Mouse (Mus musculus): ENCODE data around the gene Aloxe3. TPM values are rescaled to one million over a fixed set of nuclear protein-coding genes. Genes with fewer than 3 reads are reported as not detected.
A peak's percentile ranks its signal among the peaks of the same experiment; 100 is the strongest.

Aloxe3 gene
- total and polyA plus RNA-seq, 2 experiments from 2014 or later = 10.0 to 14.9 TPM

DNA sequence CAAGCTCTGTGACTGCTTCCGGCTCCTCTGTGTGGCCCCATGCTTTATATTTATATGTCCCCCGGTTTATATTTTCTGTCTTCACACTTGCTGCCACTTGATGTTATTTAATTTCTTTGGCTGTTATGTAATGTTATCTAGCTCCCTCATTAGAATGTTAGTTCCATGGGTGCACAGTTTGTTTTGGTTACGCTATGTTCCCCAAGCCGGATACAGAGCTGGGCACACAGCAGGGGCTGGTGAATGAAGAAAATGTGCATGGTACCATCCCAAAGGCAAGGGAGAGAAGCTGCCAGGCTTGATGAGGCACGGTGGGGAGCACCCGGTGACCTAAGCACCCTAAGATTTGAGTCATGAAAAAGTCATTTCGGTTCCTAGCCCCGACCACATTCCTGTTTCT, 28.1 kb downstream of the Aloxe3 start:
- WGBS = 81% methylated on average over 8 of the region's 8 CpGs
- no peak overlapping the region for H3K27ac ChIP-seq (ENCODE audit: low read depth, low read length)
- H3K4me2 ChIP-seq (ENCODE audit: low read depth) = no peak overlapping the region
- H3K4me1 ChIP-seq (ENCODE audit: insufficient read depth) = no peaks in the 10 kb centered on the region
- H3K36me3 ChIP-seq (ENCODE audit: insufficient read depth) = no peaks in the 10 kb centered on the region
- H3K9me3 ChIP-seq (ENCODE audit: low read length) = no peaks in the 10 kb centered on the region
- DNase-seq (no peak), ATAC-seq (no peak)
- H3K27me3 ChIP-seq (ENCODE audit: insufficient read depth, low read length) = no peaks in the 10 kb centered on the region
- no peak for TF ChIP-seq CTCF (IDR thresholded peaks at IDR 0.05; ENCODE audit: low read depth)
- H3K4me3 ChIP-seq (ENCODE audit: low read depth, low read length) = no peak overlapping the region
- H3K9ac ChIP-seq = no peak overlapping the region

DNA sequence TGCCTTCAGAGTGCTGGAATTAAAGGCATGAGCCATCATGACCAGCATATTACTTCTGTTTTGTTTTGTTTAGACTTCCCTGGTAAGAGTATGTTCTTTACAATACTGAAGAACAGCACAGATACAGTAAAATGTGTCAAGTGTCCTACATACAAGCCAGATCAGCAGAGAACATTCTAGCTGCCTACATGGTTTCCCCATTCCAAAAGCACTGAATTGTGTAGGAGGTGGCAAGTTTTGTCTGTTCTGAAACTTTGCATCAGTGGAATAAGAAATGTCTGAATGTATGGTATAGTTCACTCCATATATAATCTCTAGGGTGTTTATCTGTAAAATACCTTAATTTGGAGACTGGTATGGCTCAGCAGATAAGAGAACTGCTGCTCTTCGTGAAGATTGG, 29.7 kb downstream of the Aloxe3 start:
- H3K4me1 ChIP-seq (ENCODE audit: insufficient read depth) = no peaks in the 10 kb centered on the region
- no peak overlapping the region for H3K9ac ChIP-seq
- H3K27ac ChIP-seq (ENCODE audit: low read depth, low read length) = no peak overlapping the region
- H3K4me3 ChIP-seq (ENCODE audit: low read depth, low read length) = no peak overlapping the region
- DNase-seq (no peak), ATAC-seq (no peak)
- TF ChIP-seq CTCF (IDR thresholded peaks at IDR 0.05; ENCODE audit: low read depth) = no peak
- 64% methylated on average over 1 of the region's 1 CpGs for WGBS
- no peaks in the 10 kb centered on the region for H3K9me3 ChIP-seq (ENCODE audit: low read length)
- H3K27me3 ChIP-seq (ENCODE audit: insufficient read depth, low read length) = no peaks in the 10 kb centered on the region
- H3K36me3 ChIP-seq (ENCODE audit: insufficient read depth) = no peaks in the 10 kb centered on the region
- no peak overlapping the region for H3K4me2 ChIP-seq (ENCODE audit: low read depth)

DNA sequence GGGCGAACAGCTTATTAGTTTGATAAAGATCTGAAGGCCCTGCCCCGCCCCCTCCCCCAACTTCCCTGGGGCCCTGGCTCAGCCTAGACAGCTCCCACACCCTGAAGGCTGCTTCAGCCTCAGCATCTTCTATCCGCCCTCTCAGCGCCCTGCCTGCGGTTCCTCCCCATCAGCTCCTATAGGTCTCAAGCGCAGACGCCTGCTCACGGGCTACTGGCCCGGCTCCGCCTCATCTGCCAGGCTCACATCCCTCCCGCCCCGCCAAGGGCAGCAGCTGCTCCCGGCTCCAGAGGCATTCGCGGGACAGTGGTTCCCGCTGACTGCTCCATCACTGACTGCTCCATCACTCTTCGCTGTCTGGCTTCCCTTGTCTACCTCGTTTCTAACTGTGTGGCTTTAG, 31.1 kb downstream of the Aloxe3 start, which contains the start of gene Alox12b:
Gene Alox12b (plus strand): TSS at position 190 of the 400 bp plus-strand sequence.
- Histone ChIP-seq H3K27ac (ENCODE audit: low read depth, low read length) (no peak within 1 kb of the TSS), H3K36me3 (ENCODE audit: insufficient read depth) (no peaks in the 10 kb centered on the region), H3K4me2 (ENCODE audit: low read depth) (peak within 1 kb of the TSS; percentile 28; the same call in 1 of the 2 replicates), H3K27me3 (ENCODE audit: insufficient read depth, low read length) (no peaks in the 10 kb centered on the region), H3K4me3 (ENCODE audit: low read depth, low read length) (no peak within 1 kb of the TSS), H3K4me1 (ENCODE audit: insufficient read depth) (no peaks in the 10 kb centered on the region), H3K9ac (no peak within 1 kb of the TSS), H3K9me3 (ENCODE audit: low read length) (no peaks in the 10 kb centered on the region)
- DNase-seq (peak; percentile 3), ATAC-seq (no peak; the same call in 1 of the 2 replicates)
- WGBS = 4% methylated on average over 18 of the region's 18 CpGs
- TF ChIP-seq CTCF (IDR thresholded peaks at IDR 0.05; ENCODE audit: low read depth) = no peak

DNA sequence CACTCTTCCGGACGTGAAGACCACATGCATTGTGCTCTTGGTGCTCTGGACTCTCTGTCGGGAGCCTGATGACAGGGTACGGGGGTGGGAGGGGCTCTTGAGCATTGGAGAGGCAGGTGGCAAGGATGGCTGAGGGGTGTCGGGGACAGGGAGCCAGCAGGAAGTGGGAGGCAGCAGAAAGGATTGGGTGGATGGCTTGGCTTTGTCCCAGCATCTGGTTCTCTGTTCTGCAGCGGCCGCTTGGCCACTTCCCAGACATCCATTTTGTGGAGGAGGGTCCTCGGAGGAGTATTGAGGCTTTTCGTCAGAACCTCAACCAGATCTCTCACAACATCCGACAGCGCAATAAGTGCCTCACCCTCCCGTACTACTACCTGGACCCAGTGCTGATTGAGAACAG, 43.6 kb downstream of the Aloxe3 start:
- WGBS = 84% methylated on average over 12 of the region's 12 CpGs
- Histone ChIP-seq H3K4me2 (ENCODE audit: low read depth) (no peak overlapping the region), H3K27ac (ENCODE audit: low read depth, low read length) (no peak overlapping the region), H3K27me3 (ENCODE audit: insufficient read depth, low read length) (no peaks in the 10 kb centered on the region), H3K36me3 (ENCODE audit: insufficient read depth) (no peaks in the 10 kb centered on the region), H3K4me3 (ENCODE audit: low read depth, low read length) (no peak overlapping the region), H3K4me1 (ENCODE audit: insufficient read depth) (no peaks in the 10 kb centered on the region), H3K9ac (no peak overlapping the region), H3K9me3 (ENCODE audit: low read length) (no peaks in the 10 kb centered on the region)
- ATAC-seq = no peak
- TF ChIP-seq CTCF (IDR thresholded peaks at IDR 0.05; ENCODE audit: low read depth) = no peak
- peak; percentile 4 for DNase-seq

DNA sequence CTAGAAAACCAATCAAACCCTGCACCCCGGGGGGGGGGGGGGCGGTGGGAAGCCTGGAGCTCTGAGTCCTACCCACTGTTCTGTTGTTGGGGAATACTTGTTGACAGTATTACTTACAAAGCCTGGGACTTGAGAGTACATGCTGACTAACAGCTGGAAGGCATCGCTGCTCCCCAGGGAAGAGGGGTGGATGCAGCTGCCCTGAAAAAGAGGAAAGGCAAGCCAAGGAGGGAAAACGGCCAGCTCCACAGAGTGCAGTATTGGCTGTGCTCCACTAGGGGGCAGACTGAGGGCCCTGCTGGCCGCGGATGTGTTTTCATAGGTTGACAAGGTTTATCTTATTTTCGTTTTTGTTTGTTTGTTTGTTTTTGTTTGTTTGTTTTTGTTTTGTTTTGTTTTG, 45.9 kb downstream of the Aloxe3 start:
- 26% methylated on average over 7 of the region's 7 CpGs for WGBS
- Histone ChIP-seq H3K9ac (no peak overlapping the region), H3K9me3 (ENCODE audit: low read length) (no peaks in the 10 kb centered on the region), H3K4me2 (ENCODE audit: low read depth) (no peak overlapping the region), H3K36me3 (ENCODE audit: insufficient read depth) (no peaks in the 10 kb centered on the region), H3K27me3 (ENCODE audit: insufficient read depth, low read length) (no peaks in the 10 kb centered on the region), H3K4me3 (ENCODE audit: low read depth, low read length) (no peak overlapping the region), H3K27ac (ENCODE audit: low read depth, low read length) (no peak overlapping the region), H3K4me1 (ENCODE audit: insufficient read depth) (no peaks in the 10 kb centered on the region)
- DNase-seq (peak; percentile 60), ATAC-seq (no peak)
- peak; percentile 88 for TF ChIP-seq CTCF (IDR thresholded peaks at IDR 0.05; ENCODE audit: low read depth)

DNA sequence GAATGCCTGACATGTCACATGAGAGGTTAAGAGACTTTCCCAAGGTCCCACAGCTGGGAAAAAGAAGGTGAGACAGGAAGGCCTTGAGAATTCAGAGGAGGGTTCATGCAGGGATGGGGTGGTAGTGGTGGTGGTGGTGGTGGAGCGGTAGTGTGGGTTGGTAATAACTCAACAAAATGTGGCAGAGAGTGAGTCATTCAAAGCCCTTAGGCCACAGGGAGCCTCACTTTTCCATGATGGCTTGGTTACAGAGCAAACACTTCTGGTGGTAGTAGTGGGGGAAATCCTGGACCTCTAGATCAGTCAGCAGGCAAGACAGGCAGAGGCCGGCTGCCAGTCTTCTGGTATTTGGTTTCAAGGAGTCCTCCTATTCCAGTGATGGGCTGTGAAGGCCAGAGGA, 46.9 kb downstream of the Aloxe3 start:
- TF ChIP-seq CTCF (IDR thresholded peaks at IDR 0.05; ENCODE audit: low read depth) = no peak
- Histone ChIP-seq H3K9ac (no peak overlapping the region), H3K27me3 (ENCODE audit: insufficient read depth, low read length) (no peaks in the 10 kb centered on the region), H3K27ac (ENCODE audit: low read depth, low read length) (no peak overlapping the region), H3K4me3 (ENCODE audit: low read depth, low read length) (no peak overlapping the region), H3K9me3 (ENCODE audit: low read length) (no peaks in the 10 kb centered on the region), H3K4me1 (ENCODE audit: insufficient read depth) (no peaks in the 10 kb centered on the region), H3K36me3 (ENCODE audit: insufficient read depth) (no peaks in the 10 kb centered on the region), H3K4me2 (ENCODE audit: low read depth) (no peak overlapping the region)
- WGBS = 93% methylated on average over 2 of the region's 2 CpGs
- no peak for DNase-seq
- no peak for ATAC-seq

DNA sequence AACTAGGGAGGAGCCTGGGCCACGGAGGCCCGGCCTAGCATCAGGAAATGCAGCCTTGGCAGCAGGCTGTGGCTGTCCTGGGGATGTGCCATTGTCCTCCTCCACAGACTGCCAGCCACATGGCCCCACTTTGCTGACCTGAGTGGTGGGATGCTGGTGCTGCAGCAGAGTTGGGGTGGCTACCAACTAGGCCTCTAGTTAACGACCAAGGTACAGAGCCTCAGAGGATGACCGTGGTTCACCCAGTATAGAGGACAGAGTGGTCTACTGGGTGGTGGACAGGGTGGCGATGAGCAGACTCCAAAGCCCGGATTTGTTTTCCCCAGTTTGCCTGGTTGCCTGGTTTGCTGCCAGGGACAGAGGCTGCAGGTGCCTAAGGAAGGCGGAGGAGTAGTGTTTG, 49.0 kb downstream of the Aloxe3 start:
- Histone ChIP-seq H3K27ac (ENCODE audit: low read depth, low read length) (no peak overlapping the region), H3K9ac (no peak overlapping the region), H3K4me3 (ENCODE audit: low read depth, low read length) (no peak overlapping the region), H3K36me3 (ENCODE audit: insufficient read depth) (no peaks in the 10 kb centered on the region), H3K9me3 (ENCODE audit: low read length) (no peaks in the 10 kb centered on the region), H3K4me2 (ENCODE audit: low read depth) (no peak overlapping the region), H3K4me1 (ENCODE audit: insufficient read depth) (no peaks in the 10 kb centered on the region), H3K27me3 (ENCODE audit: insufficient read depth, low read length) (no peaks in the 10 kb centered on the region)
- no peak for DNase-seq
- 86% methylated on average over 7 of the region's 7 CpGs for WGBS
- ATAC-seq = no peak
- TF ChIP-seq CTCF (IDR thresholded peaks at IDR 0.05; ENCODE audit: low read depth) = no peak

DNA sequence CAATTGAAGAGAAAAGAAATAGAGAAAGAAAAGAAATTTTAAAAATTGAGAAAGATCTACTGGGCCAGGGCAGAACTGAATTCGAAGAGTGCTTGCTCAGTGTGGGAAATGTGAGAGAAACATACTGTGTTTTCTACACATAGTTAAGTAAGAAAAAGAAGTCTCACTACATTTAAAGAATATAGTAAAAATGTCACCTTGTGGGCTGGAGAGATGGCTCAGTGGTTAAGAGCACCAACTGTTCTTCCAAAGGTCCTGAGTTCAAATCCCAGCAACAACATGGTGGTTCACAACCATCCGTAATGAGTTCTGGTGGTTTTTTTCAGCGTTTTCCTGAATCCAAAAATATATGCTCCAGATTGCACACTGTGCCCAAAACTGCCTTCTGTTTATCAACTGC, 52.8 kb downstream of the Aloxe3 start:
- H3K27ac ChIP-seq (ENCODE audit: low read depth, low read length) = no peak overlapping the region
- H3K9me3 ChIP-seq (ENCODE audit: low read length) = no peaks in the 10 kb centered on the region
- H3K4me2 ChIP-seq (ENCODE audit: low read depth) = no peak overlapping the region
- ATAC-seq (no peak), DNase-seq (no peak)
- no peak for TF ChIP-seq CTCF (IDR thresholded peaks at IDR 0.05; ENCODE audit: low read depth)
- 76% methylated on average over 3 of the region's 3 CpGs for WGBS
- H3K4me3 ChIP-seq (ENCODE audit: low read depth, low read length) = no peak overlapping the region
- no peaks in the 10 kb centered on the region for H3K4me1 ChIP-seq (ENCODE audit: insufficient read depth)
- H3K27me3 ChIP-seq (ENCODE audit: insufficient read depth, low read length) = no peaks in the 10 kb centered on the region
- H3K36me3 ChIP-seq (ENCODE audit: insufficient read depth) = no peaks in the 10 kb centered on the region
- no peak overlapping the region for H3K9ac ChIP-seq

Data from forebrain, postnatal 0 days (tissue).